Mouse (Mus musculus) kidney, adult 2 months (tissue): ENCODE results near the gene Pfpl.

Experiments used
- CTCF ChIP-seq: fragments of 200-500 bp; conservative IDR thresholded peaks from 2 replicates; pipeline ENCODE4 v1.5.1; 2011; ENCODE audit warnings: low read depth, mild to moderate bottlenecking, control low read depth, low read length, moderate library complexity, mixed read lengths; ENCODE audit not compliant: insufficient read depth, insufficient read length
- POLR2A ChIP-seq: fragments of 200-500 bp; IDR thresholded peaks from one replicate; pipeline ENCODE4 v1.6.1; 2011; ENCODE audit warnings: low read depth, low read length, control low read depth

- TF ChIP-seq CTCF: no peak
- TF ChIP-seq POLR2A: no peak
These were observed 32.9 kb downstream of the Pfpl start, which contains the start of gene Mpeg1 for GRCm38 (mm10) chr19:12460282-12461249.
